Mouse (Mus musculus) ES-CJ7 (cell line): Measurements from ENCODE around the gene Olfr297.

Experiments
- DNase-seq: peaks from one replicate; pipeline ENCODE4 v3.0.0; 2011; ENCODE audit warnings: low read depth, low spot score

The Olfr297 gene

GRCm38 (mm10) chr7:86519668-86520067, at the start of gene Olfr297:
Gene Olfr297, plus strand, starts transcription at chr7:86519968.
- DNase-seq: no peak

- DNase-seq: no peak
These were observed 27.4 kb upstream of the Olfr297 start, which contains the start of gene Olfr298 for GRCm38 (mm10) chr7:86492384-86492783. Gene Olfr298, minus strand, starts transcription at chr7:86492484.
